Mouse (Mus musculus): ENCODE data around the gene Tanc2. TPM values are rescaled to one million over a fixed set of nuclear protein-coding genes. Genes with fewer than 3 reads are reported as not detected.
A peak's percentile ranks its signal among the peaks of the same experiment; 100 is the strongest.

Tanc2 gene
- polyA plus RNA-seq, 1 experiment from 2014 or later, result 4.4 TPM

DNA sequence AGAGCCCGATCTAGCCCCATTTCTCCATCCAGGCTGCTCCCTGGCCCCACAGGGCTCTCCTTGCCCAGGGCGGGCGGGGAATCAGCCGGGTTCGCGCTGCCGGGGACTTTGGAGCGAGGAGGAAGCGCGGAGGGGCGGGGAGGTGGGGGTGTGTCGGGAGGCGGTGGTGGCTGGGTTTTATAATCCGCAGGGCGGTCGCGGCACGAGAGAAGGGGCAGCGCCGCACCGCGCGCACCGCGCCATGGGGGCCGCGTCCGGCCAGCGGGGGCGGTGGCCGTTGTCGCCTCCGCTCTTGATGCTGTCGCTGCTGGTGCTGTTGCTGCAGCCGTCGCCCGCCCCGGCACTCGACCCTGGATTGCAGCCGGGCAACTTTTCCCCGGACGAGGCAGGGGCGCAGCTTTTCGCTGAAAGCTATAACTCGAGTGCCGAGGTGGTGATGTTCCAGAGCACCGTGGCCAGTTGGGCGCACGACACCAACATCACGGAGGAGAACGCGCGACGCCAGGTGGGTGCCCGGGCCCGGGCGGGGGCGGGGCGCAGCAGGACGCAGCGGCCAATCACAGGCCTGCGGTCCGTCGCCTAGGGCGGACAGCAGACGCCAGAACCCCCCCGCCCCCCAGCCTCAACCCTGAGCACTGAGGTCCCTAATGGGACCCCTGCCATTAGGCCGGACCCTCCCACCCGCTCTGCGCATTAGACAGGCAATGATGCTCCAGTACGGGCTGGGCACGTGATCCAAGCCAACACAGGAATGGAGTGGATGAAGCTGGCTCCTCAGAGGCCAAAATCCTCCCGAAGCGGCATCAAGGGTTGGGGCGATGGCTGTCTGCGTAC, 378.2 kb downstream of the Tanc2 start, which contains the start of gene Ace:
TSS of gene Ace (plus strand) at position 205 of the 834 bp plus-strand sequence.
- Histone ChIP-seq H3K9me3 (replicated peaks) (no peaks in the 10 kb centered on the region), H3K9ac (0 out of 2 replicates have a peak within 1 kb of the TSS, but pooled peaks have one; percentile 12), H3K27ac (no peak within 1 kb of the TSS), H3K36me3 (no peaks in the 10 kb centered on the region), H3K4me3 (peak within 1 kb of the TSS; percentile 51), H3K4me2 (peak within 1 kb of the TSS; percentile 69), H3K27me3 (replicated peaks) (peaks cover 75% of the 10 kb centered on the region), H3K4me1 (peaks cover 2% of the 10 kb centered on the region; the same call in 1 of the 2 replicates)
- 1% methylated on average over 69 of the region's 76 CpGs for WGBS (ENCODE audit: insufficient replicate concordance)
- no peak for ATAC-seq

DNA sequence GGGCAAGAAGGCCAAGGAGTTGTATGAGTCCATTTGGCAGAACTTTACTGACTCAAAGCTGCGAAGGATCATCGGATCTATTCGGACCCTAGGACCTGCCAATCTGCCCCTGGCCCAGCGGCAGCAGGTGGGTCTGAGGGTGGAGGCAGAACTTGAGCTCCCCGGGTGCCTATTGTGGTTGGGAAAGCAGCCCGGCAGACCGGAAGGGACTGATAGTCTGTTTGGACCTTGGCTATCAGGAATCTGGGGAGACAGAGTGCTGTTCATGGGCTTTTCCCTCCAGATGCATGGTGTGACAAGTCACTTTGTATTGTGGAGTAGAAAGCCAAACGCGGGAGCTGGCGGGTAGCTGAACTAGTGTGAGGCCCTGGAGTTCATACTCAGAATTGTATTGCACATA, 379.2 kb downstream of the Tanc2 start:
- Histone ChIP-seq H3K27me3 (replicated peaks) (peaks cover 85% of the 10 kb centered on the region), H3K27ac (no peak overlapping the region), H3K9ac (no peak overlapping the region), H3K4me1 (peaks cover 2% of the 10 kb centered on the region; the same call in 1 of the 2 replicates), H3K4me2 (no peak overlapping the region), H3K9me3 (replicated peaks) (no peaks in the 10 kb centered on the region), H3K36me3 (no peaks in the 10 kb centered on the region), H3K4me3 (no peak overlapping the region)
- WGBS (ENCODE audit: insufficient replicate concordance), result 40% methylated on average over 10 of the region's 10 CpGs
- no peak for ATAC-seq

DNA sequence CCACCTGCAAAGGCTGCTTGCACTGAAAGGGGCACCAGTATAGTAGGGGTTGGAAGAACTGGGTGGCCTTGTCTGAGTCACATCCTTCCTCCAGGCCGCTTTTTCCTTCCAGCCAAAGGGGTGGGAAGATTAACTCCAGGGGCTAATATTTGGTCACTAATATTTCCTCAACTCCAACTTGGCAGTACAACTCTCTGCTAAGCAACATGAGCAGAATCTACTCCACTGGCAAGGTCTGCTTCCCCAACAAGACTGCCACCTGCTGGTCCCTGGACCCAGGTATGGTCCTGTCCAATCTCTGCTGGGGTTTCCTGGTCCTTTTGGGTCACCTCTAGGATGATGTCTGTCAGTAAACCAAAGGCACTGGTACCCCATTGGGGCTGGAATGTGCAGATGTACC, 379.7 kb downstream of the Tanc2 start:
- H3K4me1 ChIP-seq, result peaks cover 2% of the 10 kb centered on the region; the same call in 1 of the 2 replicates
- no peak overlapping the region for H3K27ac ChIP-seq
- 19% methylated on average over 1 of the region's 1 CpGs for WGBS (ENCODE audit: insufficient replicate concordance)
- no peak overlapping the region for H3K4me3 ChIP-seq
- H3K27me3 ChIP-seq (replicated peaks), result peaks cover 88% of the 10 kb centered on the region
- no peak for ATAC-seq
- H3K9me3 ChIP-seq (replicated peaks), result no peaks in the 10 kb centered on the region
- no peak overlapping the region for H3K4me2 ChIP-seq
- H3K9ac ChIP-seq, result no peak overlapping the region
- H3K36me3 ChIP-seq, result no peaks in the 10 kb centered on the region

DNA sequence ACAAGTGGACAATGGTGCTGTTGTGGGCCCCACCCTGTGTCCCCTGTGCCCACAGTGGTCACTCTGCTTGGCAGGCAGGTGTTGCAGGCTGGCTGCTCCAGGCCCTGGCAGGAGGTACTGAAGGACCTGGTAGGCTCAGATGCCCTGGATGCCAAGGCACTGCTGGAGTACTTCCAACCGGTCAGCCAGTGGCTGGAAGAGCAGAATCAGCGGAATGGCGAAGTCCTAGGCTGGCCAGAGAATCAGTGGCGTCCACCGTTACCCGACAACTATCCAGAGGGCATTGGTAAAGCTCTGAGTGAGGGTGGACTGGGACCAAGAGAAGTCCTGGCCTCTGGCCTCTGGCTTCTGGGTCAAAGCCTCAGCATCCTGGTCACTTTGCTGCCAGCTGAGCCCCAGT, 384.8 kb downstream of the Tanc2 start:
- H3K27me3 ChIP-seq (replicated peaks), result peaks cover 76% of the 10 kb centered on the region
- H3K4me3 ChIP-seq, result no peak overlapping the region
- 67% methylated on average over 6 of the region's 6 CpGs for whole genome bisulfite sequencing (ENCODE audit: insufficient replicate concordance)
- H3K9me3 ChIP-seq (replicated peaks), result no peaks in the 10 kb centered on the region
- no peak overlapping the region for H3K9ac ChIP-seq
- H3K4me2 ChIP-seq, result no peak overlapping the region
- no peak for ATAC-seq
- H3K27ac ChIP-seq, result no peak overlapping the region
- H3K4me1 ChIP-seq, result no peaks in the 10 kb centered on the region
- H3K36me3 ChIP-seq, result no peaks in the 10 kb centered on the region

DNA sequence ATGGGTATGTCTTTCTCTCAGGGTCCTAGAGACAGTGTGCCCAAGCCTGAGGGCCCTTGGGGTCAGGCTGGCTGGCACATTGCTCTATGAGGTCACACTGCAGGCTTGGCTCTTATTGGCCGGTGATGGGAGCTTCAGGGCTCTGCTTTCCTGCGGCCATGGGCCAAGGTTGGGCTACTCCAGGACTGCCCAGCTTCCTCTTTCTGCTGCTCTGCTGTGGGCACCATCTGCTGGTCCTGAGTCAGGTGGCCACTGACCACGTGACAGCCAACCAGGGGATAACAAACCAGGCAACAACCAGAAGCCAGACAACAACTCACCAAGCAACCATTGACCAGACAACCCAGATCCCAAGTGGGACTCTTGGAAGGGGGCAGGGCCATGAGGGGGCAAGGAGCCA, 385.3 kb downstream of the Tanc2 start:
- 49% methylated on average over 3 of the region's 3 CpGs for WGBS (ENCODE audit: insufficient replicate concordance)
- H3K4me3 ChIP-seq, result no peak overlapping the region
- no peaks in the 10 kb centered on the region for H3K4me1 ChIP-seq
- H3K9me3 ChIP-seq (replicated peaks), result no peaks in the 10 kb centered on the region
- no peak for ATAC-seq
- no peak overlapping the region for H3K4me2 ChIP-seq
- H3K9ac ChIP-seq, result no peak overlapping the region
- no peak overlapping the region for H3K27ac ChIP-seq
- H3K27me3 ChIP-seq (replicated peaks), result peaks cover 72% of the 10 kb centered on the region
- H3K36me3 ChIP-seq, result no peaks in the 10 kb centered on the region

DNA sequence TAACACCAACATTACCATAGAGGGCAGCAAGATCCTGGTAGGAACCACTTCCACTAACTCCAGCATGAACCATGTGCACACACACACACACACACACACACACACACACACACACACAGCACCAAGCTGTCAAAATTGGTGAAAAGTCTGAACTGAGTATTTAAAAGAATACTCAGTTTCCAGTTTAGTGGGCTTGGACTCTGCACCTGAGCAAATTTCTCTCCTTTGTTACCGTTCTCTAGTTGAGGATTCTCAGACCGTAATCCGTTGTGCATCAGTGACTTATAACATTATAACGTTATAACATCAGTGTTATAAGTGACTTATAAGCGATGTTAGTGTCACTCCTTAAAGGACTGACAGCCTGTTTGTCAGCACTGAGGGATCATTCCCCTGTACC, 385.9 kb downstream of the Tanc2 start:
- no peak overlapping the region for H3K27ac ChIP-seq
- H3K9me3 ChIP-seq (replicated peaks), result no peaks in the 10 kb centered on the region
- WGBS (ENCODE audit: insufficient replicate concordance), result 75% methylated on average over 5 of the region's 5 CpGs
- H3K4me3 ChIP-seq, result no peak overlapping the region
- no peak overlapping the region for H3K4me2 ChIP-seq
- no peaks in the 10 kb centered on the region for H3K4me1 ChIP-seq
- H3K27me3 ChIP-seq (replicated peaks), result peaks cover 68% of the 10 kb centered on the region
- no peak overlapping the region for H3K9ac ChIP-seq
- H3K36me3 ChIP-seq, result no peaks in the 10 kb centered on the region
- no peak for ATAC-seq

DNA sequence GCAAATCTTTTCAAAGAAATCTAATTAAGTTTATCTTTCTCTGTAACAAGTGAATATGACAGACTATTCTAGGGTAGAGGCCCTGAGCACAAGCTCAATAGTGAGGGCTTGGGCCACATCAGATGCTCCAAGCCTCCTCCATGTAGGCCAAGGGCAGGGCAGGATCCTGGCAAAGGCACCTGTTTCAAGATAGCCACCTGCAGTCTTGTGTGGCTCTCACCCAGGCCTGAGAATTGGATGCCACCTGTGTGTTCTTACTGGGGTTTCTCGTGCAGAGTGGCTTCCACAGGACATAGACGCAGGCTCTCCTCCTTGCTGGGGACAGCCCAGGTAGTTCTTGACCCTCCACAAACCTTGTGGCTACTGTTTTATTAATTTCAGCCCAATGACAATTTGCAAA, 388.4 kb downstream of the Tanc2 start:
- Histone ChIP-seq H3K27me3 (replicated peaks) (peaks cover 46% of the 10 kb centered on the region), H3K27ac (no peak overlapping the region), H3K4me1 (no peaks in the 10 kb centered on the region), H3K9me3 (replicated peaks) (no peaks in the 10 kb centered on the region), H3K36me3 (no peaks in the 10 kb centered on the region), H3K9ac (no peak overlapping the region), H3K4me3 (no peak overlapping the region), H3K4me2 (no peak overlapping the region)
- ATAC-seq, result no peak
- WGBS (ENCODE audit: insufficient replicate concordance), result 57% methylated on average over 2 of the region's 2 CpGs

DNA sequence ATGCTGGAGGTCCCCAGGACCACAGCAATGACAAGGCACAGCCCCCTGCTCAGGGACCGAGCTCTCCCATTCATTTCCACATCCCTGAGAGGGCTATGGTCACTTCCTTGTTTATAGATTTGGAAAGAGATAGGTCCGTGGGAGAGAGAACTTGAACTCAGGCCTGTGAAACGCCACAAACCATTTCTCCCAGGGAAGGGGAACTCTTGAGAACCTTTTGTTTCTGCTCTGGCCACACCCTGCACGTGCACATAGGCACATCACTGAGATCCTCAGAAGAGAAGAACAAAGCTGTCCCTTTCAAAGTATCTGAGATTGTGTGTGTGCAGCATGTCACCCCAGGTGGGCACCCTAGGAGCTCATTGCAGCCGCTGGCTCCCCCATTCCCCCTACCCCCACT, 388.8 kb downstream of the Tanc2 start:
- no peak overlapping the region for H3K27ac ChIP-seq
- WGBS (ENCODE audit: insufficient replicate concordance), result 42% methylated on average over 5 of the region's 5 CpGs
- peaks cover 41% of the 10 kb centered on the region for H3K27me3 ChIP-seq (replicated peaks)

More for the DNA sequence above, 388.8 kb downstream of the Tanc2 start:
- H3K36me3 ChIP-seq, result no peaks in the 10 kb centered on the region
- ATAC-seq, result no peak
- no peaks in the 10 kb centered on the region for H3K4me1 ChIP-seq
- H3K9ac ChIP-seq, result no peak overlapping the region
- no peak overlapping the region for H3K4me3 ChIP-seq
- no peaks in the 10 kb centered on the region for H3K9me3 ChIP-seq (replicated peaks)
- H3K4me2 ChIP-seq, result no peak overlapping the region

Small RNA genes lying within 50 kb of the gene (microRNA-seq; reads per million reads assigned to microRNA genes)
- not detected for gene Gm23990

Other genes with a start within 250 kb of the Tanc2 start
- gene March10, start 133.3 kb upstream of the Tanc2 start, polyA plus RNA-seq (2016; fragmentation: Nextera tagmentation; extraction: Ambion mirVana), result not detected in 2 replicates

All from liver, embryonic 12.5 days (tissue).